Mouse (Mus musculus) bone marrow macrophage, adult 2 months (primary cell): Measurements from ENCODE around the gene Vwa5a. TPM values are rescaled to one million over a fixed set of nuclear protein-coding genes. Genes with fewer than 3 reads are reported as not detected.

ENCODE experiments used
- H3K27ac ChIP-seq: 2 replicates; pipeline ENCODE4 v1.5.1; 2012; ENCODE audit warnings: low read depth, low read length; ENCODE audit not compliant: insufficient read depth
- H3K4me1 ChIP-seq: 2 replicates; pipeline ENCODE4 v1.6.1; 2012; ENCODE audit warnings: low read length; ENCODE audit not compliant: control insufficient read depth, insufficient read depth
- H3K4me3 ChIP-seq: 2 replicates; pipeline ENCODE4 v1.5.1; 2012; ENCODE audit warnings: mild to moderate bottlenecking, low read length, moderate library complexity; ENCODE audit not compliant: insufficient read depth
- CTCF ChIP-seq: IDR thresholded peaks from 2 replicates; pipeline ENCODE4 v1.5.1; 2012; ENCODE audit warnings: low read depth, mild to moderate bottlenecking, low read length, moderate library complexity
- POLR2A ChIP-seq: IDR thresholded peaks from 2 replicates; pipeline ENCODE4 v1.6.1; 2012; ENCODE audit warnings: mild to moderate bottlenecking, low read depth, low read length, borderline replicate concordance
- polyA plus RNA-seq: library from polyadenylated mRNA; stranded (reverse); fragments of >200 nt; gene quantifications from 2 replicates; pipeline ENCODE4 v1.2.4, GENCODE M21; 2012; ENCODE audit not compliant: missing spikeins, insufficient read depth, insufficient read length

Vwa5a gene
- 211 and 230 TPM in 2 replicates for polyA plus RNA-seq

DNA sequence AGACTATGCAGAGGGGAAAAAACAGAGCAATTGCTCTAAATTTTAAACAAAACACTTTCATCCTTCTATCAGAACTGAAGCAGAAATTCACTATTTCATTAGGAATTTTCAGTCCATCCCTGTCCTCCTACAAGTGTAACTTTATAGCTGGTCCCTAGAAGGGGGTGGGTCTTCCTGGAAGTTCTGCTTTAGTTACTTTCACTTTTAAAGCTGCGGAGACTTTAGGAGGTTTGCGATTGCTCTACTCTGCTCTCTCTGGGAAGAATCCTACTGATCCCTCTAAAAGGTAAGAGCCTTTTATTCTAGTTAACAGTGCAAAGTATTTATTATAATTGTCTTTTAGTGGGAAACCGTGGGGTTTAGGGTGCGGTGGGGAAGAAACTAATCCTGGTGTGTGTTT lies at the start of gene Vwa5a:
Vwa5a (plus strand) TSS at position 167 of the 400 bp plus-strand sequence.
- peak within 1 kb of the TSS; percentile 60 for H3K27ac ChIP-seq
- H3K4me1 ChIP-seq, result peaks cover 13% of the 10 kb centered on the region
- no peak for TF ChIP-seq CTCF
- no peak for TF ChIP-seq POLR2A
- H3K4me3 ChIP-seq, result peak within 1 kb of the TSS; percentile 77

DNA sequence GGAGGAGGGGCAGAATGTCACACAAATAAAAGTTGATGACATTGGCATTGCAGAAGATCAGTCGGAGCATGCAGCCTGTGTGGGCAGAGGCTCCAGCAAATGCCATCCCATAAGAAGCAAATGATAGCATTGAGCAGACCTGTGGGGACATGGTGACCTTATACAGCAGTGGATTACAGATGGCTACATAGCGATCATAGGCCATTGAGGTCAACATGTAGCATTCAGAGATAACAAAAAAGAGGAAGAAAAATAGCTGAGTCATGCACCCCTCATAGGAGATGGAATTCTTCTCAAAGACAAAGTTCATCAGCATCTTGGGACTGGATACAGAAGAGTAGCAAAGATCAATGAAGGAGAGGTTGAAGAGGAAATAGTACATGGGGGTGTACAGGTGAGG lies 45.2 kb upstream of the Vwa5a start:
- TF ChIP-seq CTCF, result no peak
- no peak for TF ChIP-seq POLR2A
- no peak overlapping the region for H3K4me3 ChIP-seq
- 0 out of 2 replicates have a peak, but pooled peaks cover 2% of the 10 kb centered on the region for H3K4me1 ChIP-seq
- H3K27ac ChIP-seq, result no peak overlapping the region

- TF ChIP-seq POLR2A (no peak), CTCF (no peak)
- H3K4me1 ChIP-seq, result 0 out of 2 replicates have a peak, but pooled peaks cover 2% of the 10 kb centered on the region
- no peak within 1 kb of the TSS for H3K27ac ChIP-seq
- no peak within 1 kb of the TSS for H3K4me3 ChIP-seq
Observed at GRCm38 (mm10) chr9:38674501-38674900, 43.6 kb upstream of the Vwa5a start, which contains the start of gene Olfr918. Gene Olfr918 (minus strand): TSS chr9:38674601.

DNA sequence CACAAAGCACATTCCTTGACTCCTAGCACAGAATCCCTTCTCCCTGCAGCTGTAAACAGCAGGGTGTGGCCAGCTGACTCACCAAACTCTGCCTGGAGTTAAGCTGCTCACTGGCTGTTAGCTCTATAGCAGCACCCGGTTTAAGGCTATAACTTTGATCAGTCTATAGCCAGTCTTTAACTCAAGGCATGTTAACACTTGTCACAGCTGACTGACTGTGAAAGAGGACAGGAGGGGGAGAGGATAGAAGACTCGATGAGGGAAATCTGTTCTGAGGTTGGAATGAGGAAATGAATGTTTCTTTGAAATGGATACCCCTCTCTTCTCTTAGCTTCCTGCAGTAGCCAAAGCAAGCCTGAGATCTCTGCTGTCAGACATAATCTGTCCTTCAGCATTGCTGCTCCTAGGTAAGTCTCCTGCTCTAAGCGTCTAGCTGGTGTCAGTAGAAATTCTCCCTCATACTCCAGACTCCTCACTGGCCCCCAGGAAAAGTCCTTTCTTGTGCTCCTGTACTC lies 916 bp downstream of the Vwa5a start:
- no peak for TF ChIP-seq CTCF
- no peak for TF ChIP-seq POLR2A
- Histone ChIP-seq H3K27ac (peak overlapping the region; percentile 60), H3K4me3 (peak overlapping the region; percentile 77), H3K4me1 (peaks cover 21% of the 10 kb centered on the region)

- Histone ChIP-seq H3K4me1 (peaks cover 39% of the 10 kb centered on the region), H3K27ac (peak overlapping the region; percentile 78; the same call in 1 of the 2 replicates), H3K4me3 (no peak overlapping the region)
- TF ChIP-seq POLR2A (no peak), CTCF (no peak)
Observed at GRCm38 (mm10) chr9:38724044-38724443, 6.0 kb downstream of the Vwa5a start.

DNA sequence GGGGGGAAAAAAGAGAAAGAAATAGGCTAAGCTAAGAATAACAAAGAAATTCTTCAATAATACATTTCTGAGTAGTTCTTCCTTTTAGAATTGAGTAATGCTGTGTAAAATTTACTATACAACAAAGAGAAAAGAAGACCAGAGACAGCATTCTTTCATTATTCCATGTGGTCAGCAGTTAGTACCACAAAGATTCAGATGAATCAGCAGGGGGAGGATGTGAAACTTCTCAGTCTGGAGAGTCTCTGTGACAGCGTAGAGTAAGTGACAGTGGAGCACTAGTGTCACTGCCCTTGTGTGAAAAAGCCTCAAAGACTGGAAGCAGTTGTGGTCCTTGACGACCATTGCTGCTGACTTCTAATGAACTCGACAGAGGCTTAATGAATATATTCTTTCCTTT lies 10.2 kb downstream of the Vwa5a start:
- Histone ChIP-seq H3K4me3 (no peak overlapping the region), H3K27ac (peak overlapping the region; percentile 75), H3K4me1 (peaks cover 28% of the 10 kb centered on the region)
- TF ChIP-seq CTCF, result no peak
- TF ChIP-seq POLR2A, result no peak

GRCm38 (mm10) chr9:38741408-38741807 lies 23.3 kb downstream of the Vwa5a start:
- Histone ChIP-seq H3K27ac (peak overlapping the region; percentile 74), H3K4me3 (no peak overlapping the region), H3K4me1 (peaks cover 19% of the 10 kb centered on the region)
- TF ChIP-seq POLR2A (no peak), CTCF (no peak)

DNA sequence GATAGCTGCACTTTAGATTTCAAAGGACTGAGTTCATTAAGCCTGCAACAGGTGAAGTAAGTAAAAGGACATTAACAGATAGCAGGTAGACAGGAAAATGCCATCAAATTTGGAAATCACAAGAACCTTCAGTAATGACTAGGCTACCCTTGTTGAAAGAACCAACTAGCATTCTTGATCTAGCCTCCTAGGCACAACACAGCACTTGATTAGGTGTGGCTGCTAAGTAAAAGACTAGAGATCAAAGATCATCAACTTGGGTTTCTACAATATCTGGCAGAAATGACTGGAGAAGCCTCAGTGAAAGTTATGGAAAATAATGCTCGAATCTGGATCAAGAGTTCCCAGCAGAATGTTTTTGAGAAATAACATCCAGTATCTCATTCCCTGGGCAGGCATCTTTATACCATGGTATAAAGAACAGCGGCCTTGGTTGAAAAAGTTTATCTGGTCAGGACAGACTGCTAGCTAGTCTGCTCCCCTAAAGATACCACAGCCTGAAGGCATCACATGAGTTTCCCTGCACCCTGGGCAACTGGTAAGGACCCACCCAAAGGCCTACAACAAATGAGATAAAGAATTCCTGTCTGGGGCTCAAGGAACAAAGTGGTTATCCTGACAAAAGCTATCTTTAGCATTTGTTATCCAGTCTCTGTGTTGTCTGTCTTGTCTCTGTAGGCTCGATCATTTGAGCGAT lies 26.7 kb downstream of the Vwa5a start:
- H3K27ac ChIP-seq, result no peak overlapping the region
- H3K4me3 ChIP-seq, result no peak overlapping the region
- H3K4me1 ChIP-seq, result peaks cover 19% of the 10 kb centered on the region
- TF ChIP-seq POLR2A (no peak), CTCF (no peak)

GRCm38 (mm10) chr9:38751999-38752398 lies 33.9 kb downstream of the Vwa5a start, which contains the start of gene Olfr920:
Gene Olfr920 (plus strand): TSS chr9:38752299.
- Histone ChIP-seq H3K4me3 (no peak within 1 kb of the TSS), H3K27ac (no peak within 1 kb of the TSS), H3K4me1 (no peaks in the 10 kb centered on the region)
- TF ChIP-seq CTCF (no peak), POLR2A (no peak)

GRCm38 (mm10) chr9:38772768-38773167 lies 54.7 kb downstream of the Vwa5a start, which contains the start of gene Olfr921:
Gene Olfr921 (plus strand): TSS chr9:38773068.
- H3K4me1 ChIP-seq, result no peaks in the 10 kb centered on the region
- H3K27ac ChIP-seq, result no peak within 1 kb of the TSS
- no peak for TF ChIP-seq CTCF
- TF ChIP-seq POLR2A, result no peak
- H3K4me3 ChIP-seq, result no peak within 1 kb of the TSS

GRCm38 (mm10) chr9:38792689-38793088 lies 74.6 kb downstream of the Vwa5a start:
- peak overlapping the region; percentile 40; the same call in 1 of the 2 replicates for H3K27ac ChIP-seq
- no peak for TF ChIP-seq CTCF
- H3K4me3 ChIP-seq, result no peak overlapping the region
- H3K4me1 ChIP-seq, result no peaks in the 10 kb centered on the region

Other genes starting within 250 kb of the Vwa5a start
- gene Olfr905, start 247.2 kb upstream of the Vwa5a start, polyA plus RNA-seq, result 0.16 and 0.41 TPM in 2 replicates
- not detected in 2 replicates for gene Olfr906, start 231.2 kb upstream of the Vwa5a start, polyA plus RNA-seq
- not detected in 2 replicates for gene Olfr907, start 222.5 kb upstream of the Vwa5a start, polyA plus RNA-seq
- gene Olfr911-ps1, start 196.7 kb upstream of the Vwa5a start, polyA plus RNA-seq, result not detected in 2 replicates
- not detected in 2 replicates for gene Olfr910, start 180.4 kb upstream of the Vwa5a start, polyA plus RNA-seq
- 0.15 TPM in 2 replicates for gene Olfr912, start 138.1 kb upstream of the Vwa5a start, polyA plus RNA-seq
- gene Olfr913, start 125.5 kb upstream of the Vwa5a start, polyA plus RNA-seq, result not detected in 2 replicates
- not detected in 2 replicates for gene Olfr914, start 113.2 kb upstream of the Vwa5a start, polyA plus RNA-seq
- gene Olfr916, start 58.4 kb upstream of the Vwa5a start, polyA plus RNA-seq, result not detected in 2 replicates
- not detected in 2 replicates for gene Olfr917, start 52.4 kb upstream of the Vwa5a start, polyA plus RNA-seq
- not detected in 2 replicates for gene Olfr918, start 43.7 kb upstream of the Vwa5a start, polyA plus RNA-seq
- gene Olfr919, start 14.6 kb upstream of the Vwa5a start, polyA plus RNA-seq, result not detected in 2 replicates
- gene Olfr920, start 34.0 kb downstream of the Vwa5a start, polyA plus RNA-seq, result 1.5 and 2.6 TPM in 2 replicates
- not detected in 2 replicates for gene Olfr921, start 54.8 kb downstream of the Vwa5a start, polyA plus RNA-seq
- not detected in 2 replicates for gene Olfr922, start 96.3 kb downstream of the Vwa5a start, polyA plus RNA-seq
- not detected in 2 replicates for gene Olfr923, start 108.3 kb downstream of the Vwa5a start, polyA plus RNA-seq
- gene Olfr924, start 126.2 kb downstream of the Vwa5a start, polyA plus RNA-seq, result not detected in 2 replicates
- not detected in 2 replicates for gene Olfr26, start 136.8 kb downstream of the Vwa5a start, polyA plus RNA-seq
- not detected in 2 replicates for gene Olfr926, start 158.9 kb downstream of the Vwa5a start, polyA plus RNA-seq
- not detected in 2 replicates for gene Olfr930, start 211.5 kb downstream of the Vwa5a start, polyA plus RNA-seq